Mouse (Mus musculus): Measurements from ENCODE around the gene Zmynd10. TPM values are rescaled to one million over a fixed set of nuclear protein-coding genes. Genes with fewer than 3 reads are reported as not detected.

The Zmynd10 gene
- total and polyA plus RNA-seq, 3 experiments, result 1.3 TPM; not detected in 2

- Histone ChIP-seq H3K27ac (peak overlapping the region; percentile 95), H3K9ac (ENCODE audit: low read depth, low read length) (peak overlapping the region; percentile 27), H3K4me1 (ENCODE audit: control insufficient read depth, insufficient read depth, low read length) (peaks cover 14% of the 10 kb centered on the region), H3K36me3 (ENCODE audit: control insufficient read depth, insufficient read depth, low read length) (peaks cover 7% of the 10 kb centered on the region), H3K4me3 (peak overlapping the region; percentile 44), H3K79me2 (replicated peaks; ENCODE audit: control insufficient read depth, insufficient read depth, low read length) (no peaks in the 10 kb centered on the region), H3K27me3 (ENCODE audit: control insufficient read depth, insufficient read depth, low read length) (no peaks in the 10 kb centered on the region)
- TF ChIP-seq EP300 (IDR thresholded peaks at IDR 0.05; ENCODE audit: insufficient read depth, low read depth, low read length) (peak; percentile 91), POLR2A (IDR thresholded peaks at IDR 0.05; ENCODE audit: insufficient read depth, low read depth, low read length) (peak; percentile 53; the same call in 1 of the 2 replicates), CTCF (IDR thresholded peaks at IDR 0.05) (peak; percentile 98)
- WGBS, result 33% methylated on average over 15 of the region's 15 CpGs
- peak; percentile 86 to 91 for DNase-seq
- intact Hi-C loops (cut with DNase I), result loop anchor here (2.0 to 5.0 kb wide), 2 partner anchors 66 to 79 kb away; no protein-coding TSS in a partner anchor
These were observed 19.1 kb downstream of the Zmynd10 start for GRCm38 (mm10) chr9:107566041-107566709.

- TF ChIP-seq CTCF (IDR thresholded peaks at IDR 0.05), result peak; percentile 43
- TF ChIP-seq EP300 (IDR thresholded peaks at IDR 0.05; ENCODE audit: insufficient read depth, low read depth, low read length), result peak; percentile 100
- TF ChIP-seq POLR2A (IDR thresholded peaks at IDR 0.05; ENCODE audit: insufficient read depth, low read depth, low read length), result peak; percentile 67; the same call in 1 of the 2 replicates
- Histone ChIP-seq H3K36me3 (ENCODE audit: control insufficient read depth, insufficient read depth, low read length) (peaks cover 6% of the 10 kb centered on the region), H3K4me3 (peak overlapping the region; percentile 79), H3K9ac (ENCODE audit: low read depth, low read length) (no peak overlapping the region), H3K4me1 (ENCODE audit: control insufficient read depth, insufficient read depth, low read length) (peaks cover 17% of the 10 kb centered on the region), H3K27me3 (ENCODE audit: control insufficient read depth, insufficient read depth, low read length) (no peaks in the 10 kb centered on the region), H3K27ac (peak overlapping the region; percentile 95), H3K79me2 (replicated peaks; ENCODE audit: control insufficient read depth, insufficient read depth, low read length) (no peaks in the 10 kb centered on the region)
- peak; percentile 67 to 85 for DNase-seq
- 19% methylated on average over 3 of the region's 3 CpGs for WGBS
- intact Hi-C loops (cut with DNase I), result loop anchor here (2.0 to 5.0 kb wide), 2 partner anchors 65 to 78 kb away; no protein-coding TSS in a partner anchor
These were observed 19.8 kb downstream of the Zmynd10 start for GRCm38 (mm10) chr9:107566855-107567254.

- TF ChIP-seq EP300 (IDR thresholded peaks at IDR 0.05; ENCODE audit: insufficient read depth, low read depth, low read length) (0 out of 2 replicates have a peak, but pooled peaks have one; percentile 12), CTCF (IDR thresholded peaks at IDR 0.05) (no peak)
- Histone ChIP-seq H3K9ac (ENCODE audit: low read depth, low read length) (peak within 1 kb of the TSS; percentile 55), H3K4me1 (ENCODE audit: control insufficient read depth, insufficient read depth, low read length) (peaks cover 21% of the 10 kb centered on the region), H3K27ac (peak within 1 kb of the TSS; percentile 95), H3K36me3 (ENCODE audit: control insufficient read depth, insufficient read depth, low read length) (no peaks in the 10 kb centered on the region), H3K27me3 (ENCODE audit: control insufficient read depth, insufficient read depth, low read length) (no peaks in the 10 kb centered on the region), H3K79me2 (replicated peaks; ENCODE audit: control insufficient read depth, insufficient read depth, low read length) (no peaks in the 10 kb centered on the region), H3K4me3 (peak within 1 kb of the TSS; percentile 79)
- WGBS, result 32% methylated on average over 18 of the region's 18 CpGs
- intact Hi-C loops (cut with DNase I), result loop anchor here (2.0 to 5.0 kb wide), 3 partner anchors 13 to 77 kb away; no protein-coding TSS in a partner anchor
- peak; percentile 70 for DNase-seq
These were observed 20.7 kb downstream of the Zmynd10 start, which contains the start of gene Hyal2 for GRCm38 (mm10) chr9:107567702-107568319. TSS of gene Hyal2 (plus strand) at chr9:107567945.

GRCm38 (mm10) chr9:107568331-107569261, 21.5 kb downstream of the Zmynd10 start:
- peak overlapping the region; percentile 95 for H3K27ac ChIP-seq
- H3K79me2 ChIP-seq (replicated peaks; ENCODE audit: control insufficient read depth, insufficient read depth, low read length), result no peaks in the 10 kb centered on the region
- TF ChIP-seq EP300 (IDR thresholded peaks at IDR 0.05; ENCODE audit: insufficient read depth, low read depth, low read length), result 0 out of 2 replicates have a peak, but pooled peaks have one; percentile 31
- TF ChIP-seq POLR2A (IDR thresholded peaks at IDR 0.05; ENCODE audit: insufficient read depth, low read depth, low read length), result peak; percentile 72; the same call in 1 of the 2 replicates
- TF ChIP-seq CTCF (IDR thresholded peaks at IDR 0.05), result no peak
- WGBS, result under 1% methylated on average over 41 of the region's 41 CpGs
- intact Hi-C loops (cut with DNase I), result loop anchor here (2.0 to 5.0 kb wide), 2 partner anchors 14 to 64 kb away; no protein-coding TSS in a partner anchor
- H3K27me3 ChIP-seq (ENCODE audit: control insufficient read depth, insufficient read depth, low read length), result no peaks in the 10 kb centered on the region
- H3K36me3 ChIP-seq (ENCODE audit: control insufficient read depth, insufficient read depth, low read length), result no peaks in the 10 kb centered on the region
- DNase-seq, result peak; percentile 88 to 91
- H3K9ac ChIP-seq (ENCODE audit: low read depth, low read length), result peak overlapping the region; percentile 79
- peak overlapping the region; percentile 79 for H3K4me3 ChIP-seq
- H3K4me1 ChIP-seq (ENCODE audit: control insufficient read depth, insufficient read depth, low read length), result peaks cover 21% of the 10 kb centered on the region

- Histone ChIP-seq H3K4me1 (ENCODE audit: control insufficient read depth, insufficient read depth, low read length) (peaks cover 16% of the 10 kb centered on the region), H3K4me3 (peak overlapping the region; percentile 79), H3K27ac (peak overlapping the region; percentile 95), H3K9ac (ENCODE audit: low read depth, low read length) (peak overlapping the region; percentile 79), H3K27me3 (ENCODE audit: control insufficient read depth, insufficient read depth, low read length) (no peaks in the 10 kb centered on the region), H3K36me3 (ENCODE audit: control insufficient read depth, insufficient read depth, low read length) (no peaks in the 10 kb centered on the region), H3K79me2 (replicated peaks; ENCODE audit: control insufficient read depth, insufficient read depth, low read length) (no peaks in the 10 kb centered on the region)
- DNase-seq, result no peak
- 1% methylated on average over 23 of the region's 23 CpGs for WGBS
- intact Hi-C loops (cut with DNase I), result loop anchor here (2.0 to 5.0 kb wide), 2 partner anchors 14 to 63 kb away; no protein-coding TSS in a partner anchor
- TF ChIP-seq CTCF (IDR thresholded peaks at IDR 0.05) (no peak), EP300 (IDR thresholded peaks at IDR 0.05; ENCODE audit: insufficient read depth, low read depth, low read length) (no peak), POLR2A (IDR thresholded peaks at IDR 0.05; ENCODE audit: insufficient read depth, low read depth, low read length) (0 out of 2 replicates have a peak, but pooled peaks have one; percentile 36)
These were observed 22.2 kb downstream of the Zmynd10 start for GRCm38 (mm10) chr9:107569270-107569669.

Measured in heart, adult 2 months (tissue).